In genomic region chr9:27191501-27191981, GRCm38 (mm10) we compare ENCODE assay signal across 8 mouse cellular contexts. TPM values are rescaled to one million over a fixed set of nuclear protein-coding genes. Genes with fewer than 3 reads are reported as not detected.
A peak's percentile ranks its signal among the peaks of the same experiment; 100 is the strongest.
DNase-seq lines count a peak whose midpoint lies in the region; ATAC-seq lines count a peak whose summit lies in the region.

No protein-coding gene starts in this region.

- H3K4me3 ChIP-seq in embryonic facial prominence, embryonic 11.5 days (ENCODE audit: low read depth, low read length) = peak overlapping the region; percentile 19
- peak overlapping the region; percentile 45 for H3K4me3 ChIP-seq in limb, embryonic 10.5 days
- H3K4me3 ChIP-seq in midbrain, embryonic 15.5 days = peak overlapping the region; percentile 25

- H3K9ac ChIP-seq in embryonic facial prominence, embryonic 11.5 days (replicated peaks; ENCODE audit: low read length) = peak overlapping the region; percentile 25; the same call in 1 of the 2 replicates
- 0 out of 2 replicates have a peak overlapping the region, but pooled peaks have one; percentile 23 for H3K9ac ChIP-seq in midbrain, embryonic 15.5 days

- DNase-seq in right cerebral cortex, postnatal 10 days (ENCODE audit: low spot score in 2 of 2) = peak; percentile 60 to 63
- no peak for DNase-seq in right cerebral cortex, postnatal 25 days
- peak; percentile 49 for DNase-seq in embryonic facial prominence, embryonic 11.5 days (ENCODE audit: low spot score)
- peak; percentile 60 to 78 for DNase-seq in heart, postnatal 36 days
- peak; percentile 49 for DNase-seq in limb, embryonic 10.5 days (ENCODE audit: low spot score)
- DNase-seq in spleen, postnatal 36 days (ENCODE audit: low spot score in 2 of 2) = no peak

- peak; percentile 30 for ATAC-seq in embryonic facial prominence, embryonic 11.5 days (replicated peaks; ENCODE audit: insufficient number of reproducible peaks, low FRiP score, low TSS enrichment, low read depth)
- peak; percentile 53 for ATAC-seq in midbrain, embryonic 15.5 days (replicated peaks)
- ATAC-seq in inflammation-experienced regulatory T-cells, adult 6 months = no peak

- peak overlapping the region; percentile 45 for H3K4me2 ChIP-seq in embryonic facial prominence, embryonic 11.5 days (ENCODE audit: low read depth, low read length)
- peak overlapping the region; percentile 51 for H3K4me2 ChIP-seq in midbrain, embryonic 15.5 days

- intact Hi-C loops in heart, postnatal 36 days (cut with DNase I) = loop anchor here (5.0 kb wide), 1 partner anchor 96 kb away; no protein-coding TSS in a partner anchor

- WGBS in embryonic facial prominence, embryonic 11.5 days = 4% methylated on average over 7 of the region's 7 CpGs
- WGBS in limb, embryonic 10.5 days = 4% methylated on average over 7 of the region's 7 CpGs
- WGBS in midbrain, embryonic 15.5 days = 3% methylated on average over 7 of the region's 7 CpGs

- no peaks in the 10 kb centered on the region for H3K27me3 ChIP-seq in embryonic facial prominence, embryonic 11.5 days (ENCODE audit: control insufficient read depth, insufficient read depth, low read length)
- no peaks in the 10 kb centered on the region for H3K27me3 ChIP-seq in limb, embryonic 10.5 days (ENCODE audit: low read depth, poor library complexity, severe bottlenecking)
- no peaks in the 10 kb centered on the region; the same call in 1 of the 2 replicates for H3K27me3 ChIP-seq in midbrain, embryonic 15.5 days (replicated peaks)

- no peaks in the 10 kb centered on the region for H3K9me3 ChIP-seq in embryonic facial prominence, embryonic 11.5 days (replicated peaks; ENCODE audit: control insufficient read depth, low read length)
- H3K9me3 ChIP-seq in limb, embryonic 10.5 days (replicated peaks) = no peaks in the 10 kb centered on the region
- H3K9me3 ChIP-seq in midbrain, embryonic 15.5 days = no peaks in the 10 kb centered on the region

- peaks cover 3% of the 10 kb centered on the region; the same call in 1 of the 2 replicates for H3K4me1 ChIP-seq in embryonic facial prominence, embryonic 11.5 days (ENCODE audit: control insufficient read depth, insufficient read depth, low read length)
- H3K4me1 ChIP-seq in limb, embryonic 10.5 days = peaks cover 26% of the 10 kb centered on the region
- peaks cover 23% of the 10 kb centered on the region for H3K4me1 ChIP-seq in midbrain, embryonic 15.5 days

- H3K27ac ChIP-seq in embryonic facial prominence, embryonic 11.5 days (replicated peaks; ENCODE audit: low read depth, low read length) = peak overlapping the region; percentile 20; the same call in 1 of the 2 replicates
- peak overlapping the region; percentile 77 for H3K27ac ChIP-seq in limb, embryonic 10.5 days
- H3K27ac ChIP-seq in midbrain, embryonic 15.5 days = peak overlapping the region; percentile 73

- no peaks in the 10 kb centered on the region for H3K36me3 ChIP-seq in embryonic facial prominence, embryonic 11.5 days (replicated peaks; ENCODE audit: control insufficient read depth, insufficient read depth, low read depth, low read length)
- H3K36me3 ChIP-seq in limb, embryonic 10.5 days = no peaks in the 10 kb centered on the region
- no peaks in the 10 kb centered on the region for H3K36me3 ChIP-seq in midbrain, embryonic 15.5 days (replicated peaks)

RNA-seq across cellular contexts. Expression of gene Jam3, which starts 36.3 kb away (rescaled TPM):
- 124 and 128 TPM in 2 replicates for polyA plus RNA-seq in embryonic facial prominence, embryonic 11.5 days (2014; fragmentation: Nextera tagmentation; extraction: Ambion mirVana)
- total RNA-seq in heart, postnatal 36 days (2021) = 10 to 100 TPM; 14.3 to 18.3 TPM
- 82.4 and 97.9 TPM in 2 replicates for polyA plus RNA-seq in limb, embryonic 10.5 days (2016; fragmentation: Nextera tagmentation; extraction: Ambion mirVana)
- polyA plus RNA-seq in midbrain, embryonic 15.5 days (2015; fragmentation: Nextera tagmentation; extraction: Ambion mirVana) = 52.2 and 53.5 TPM in 2 replicates
- under 1 TPM in 2 of 3 experiments, not detected in 1; 0.74 to 0.95 TPM for polyA plus RNA-seq in inflammation-experienced regulatory T-cells, adult 6 months (2017; shearing (Covaris generic))

Comparison
In these comparisons a context has a peak if more than half of its experiments do, and no peak if none do; other contexts are left out.
1. DNase-seq: peak in right cerebral cortex, postnatal 10 days (2 of 2), embryonic facial prominence, embryonic 11.5 days (single experiment), heart, postnatal 36 days (2 of 2) and limb, embryonic 10.5 days (single experiment); none in right cerebral cortex, postnatal 25 days (single experiment) and spleen, postnatal 36 days (0 of 2).
2. H3K27ac ChIP-seq: peak in every context shown above with its lines; median percentile 77 in limb, embryonic 10.5 days; 73 in midbrain, embryonic 15.5 days; 20 in embryonic facial prominence, embryonic 11.5 days.
3. RNA of gene Jam3, which starts 36.3 kb away (polyA plus RNA-seq): 124 to 128 TPM in embryonic facial prominence, embryonic 11.5 days, 82.4 to 97.9 TPM in limb, embryonic 10.5 days and 52.2 to 53.5 TPM in midbrain, embryonic 15.5 days; 0.74 to 0.95 TPM in inflammation-experienced regulatory T-cells, adult 6 months; every median in the first group is over 10 times any median in the second.
4. Peak in every context shown above with its lines, with median percentiles within 50 percentile points of each other: H3K4me3 ChIP-seq.